Mouse (Mus musculus) myocyte (in vitro differentiated cells): Measurements from ENCODE around the gene Zdhhc18.

ENCODE experiments used
- MAX ChIP-seq: IDR thresholded peaks from one replicate; pipeline ENCODE4 v1.6.1; 2011; ENCODE audit warnings: low read depth, mild to moderate bottlenecking, control low read depth
- MYOG ChIP-seq, 3 experiments: IDR thresholded peaks; one replicate each; pipeline ENCODE4 v1.6.1; 2011; ENCODE audit warnings: control low read depth in 2 of 3, low read depth in 2 of 3, mild to moderate bottlenecking in 2 of 3; ENCODE audit not compliant: insufficient read length in 2 of 3, control insufficient read depth in 1 of 3, insufficient read depth in 1 of 3
- POLR2A ChIP-seq: IDR thresholded peaks from one replicate; pipeline ENCODE4 v1.6.1; 2011; ENCODE audit warnings: low read depth, mild to moderate bottlenecking, control low read depth, moderate library complexity; ENCODE audit not compliant: insufficient read length

- TF ChIP-seq MAX, result no peak
- TF ChIP-seq POLR2A, result no peak
- TF ChIP-seq MYOG (IDR thresholded peaks at IDR 0.05; ENCODE audit: control insufficient read depth in 1 of 3, insufficient read depth in 1 of 3, insufficient read length in 2 of 3, low read depth in 2 of 3), result no peak
Observed at GRCm38 (mm10) chr4:133631769-133632411, 18.1 kb downstream of the Zdhhc18 start.
